Mouse (Mus musculus): ENCODE results near the gene Rft1. TPM values are rescaled to one million over a fixed set of nuclear protein-coding genes. Genes with fewer than 3 reads are reported as not detected.
A peak's percentile ranks its signal among the peaks of the same experiment; 100 is the strongest.

Gene Rft1
- total RNA-seq (2021): 10 to 100 TPM; 12.6 to 12.9 TPM

GRCm38 (mm10) chr14:30653943-30654659, at the start of gene Rft1:
TSS of gene Rft1 (plus strand) at chr14:30654360.
- intact Hi-C loops (cut with DNase I): no loop called here
- DNase-seq (ENCODE audit: low spot score in 2 of 2): peak; percentile 98

GRCm38 (mm10) chr14:30606817-30607216, 47.3 kb upstream of the Rft1 start:
- intact Hi-C loops (cut with DNase I): no loop called here
- DNase-seq (ENCODE audit: low spot score in 2 of 2): no peak

DNA sequence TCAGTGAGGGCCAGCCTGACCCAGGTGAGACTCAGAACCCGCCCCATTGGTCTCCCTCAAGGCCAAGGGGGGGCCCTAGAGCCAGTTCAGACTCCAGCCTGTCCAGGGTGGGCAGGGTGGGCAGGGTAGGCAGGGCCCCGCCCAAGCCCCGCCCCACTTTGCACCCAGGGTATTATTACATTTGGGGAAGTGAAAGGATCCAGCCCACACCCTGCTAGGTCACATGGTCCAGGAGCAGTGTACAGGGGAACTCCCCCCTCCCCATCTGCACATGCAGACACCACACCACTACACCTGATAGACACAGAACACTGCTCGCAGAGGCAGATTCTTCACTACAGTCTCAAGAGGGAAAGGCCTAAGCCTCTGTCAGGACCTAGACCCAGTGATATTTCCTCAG, 46.5 kb upstream of the Rft1 start:
- no peak for DNase-seq (ENCODE audit: low spot score in 2 of 2)
- intact Hi-C loops (cut with DNase I): no loop called here

- DNase-seq (ENCODE audit: low spot score in 2 of 2): no peak
- intact Hi-C loops (cut with DNase I): no loop called here
Measured at GRCm38 (mm10) chr14:30608176-30608575, 46.0 kb upstream of the Rft1 start.

- intact Hi-C loops (cut with DNase I): no loop called here
- DNase-seq (ENCODE audit: low spot score in 2 of 2): no peak
Measured at GRCm38 (mm10) chr14:30609499-30609898, 44.7 kb upstream of the Rft1 start.

- intact Hi-C loops (cut with DNase I): no loop called here
- no peak for DNase-seq (ENCODE audit: low spot score in 2 of 2)
Measured at GRCm38 (mm10) chr14:30610304-30610703, 43.9 kb upstream of the Rft1 start.

GRCm38 (mm10) chr14:30610940-30611339, 43.2 kb upstream of the Rft1 start:
- no peak for DNase-seq (ENCODE audit: low spot score in 2 of 2)
- intact Hi-C loops (cut with DNase I): no loop called here

- peak in 1 of 2 experiments; percentile 50 for DNase-seq (ENCODE audit: low spot score in 2 of 2)
- intact Hi-C loops (cut with DNase I): no loop called here
Measured at GRCm38 (mm10) chr14:30612523-30612922, 41.6 kb upstream of the Rft1 start.

DNA sequence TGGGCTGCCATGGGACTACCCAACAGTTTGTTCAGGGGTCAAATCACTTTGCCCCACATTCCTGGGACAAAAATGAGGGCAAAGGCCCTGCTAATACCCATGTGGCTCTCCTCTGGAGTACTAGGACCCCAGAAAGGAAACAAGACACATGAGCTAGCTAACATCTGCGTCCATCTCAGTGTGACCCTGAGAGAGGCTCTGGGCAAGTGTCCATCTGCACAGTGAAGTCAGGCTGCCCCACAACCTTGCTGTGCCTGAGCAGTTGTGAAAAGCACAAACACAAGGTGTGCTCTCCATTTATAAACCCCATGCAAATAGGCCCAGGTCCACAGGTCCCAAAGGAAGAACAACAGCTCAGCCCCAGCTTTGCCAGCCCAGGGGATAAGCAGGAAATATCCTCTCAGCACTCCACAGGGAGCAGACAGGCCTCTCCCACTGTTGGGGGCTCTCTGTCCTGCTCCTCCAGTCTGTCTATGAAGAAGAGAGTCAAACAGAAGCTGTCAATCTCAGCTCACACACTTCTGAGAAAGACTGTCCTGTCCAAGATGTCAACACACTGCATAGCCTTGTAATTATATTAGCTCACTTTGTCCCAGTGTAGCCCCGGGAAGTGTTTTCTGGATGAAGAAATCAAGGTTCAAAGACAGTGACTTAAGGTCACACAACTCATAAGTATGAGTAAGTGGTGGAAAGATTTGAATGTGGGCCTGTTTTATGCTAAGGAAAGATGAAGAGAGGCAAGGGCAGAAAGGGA, 41.0 kb upstream of the Rft1 start:
- intact Hi-C loops (cut with DNase I): no loop called here
- no peak for DNase-seq (ENCODE audit: low spot score in 2 of 2)

DNA sequence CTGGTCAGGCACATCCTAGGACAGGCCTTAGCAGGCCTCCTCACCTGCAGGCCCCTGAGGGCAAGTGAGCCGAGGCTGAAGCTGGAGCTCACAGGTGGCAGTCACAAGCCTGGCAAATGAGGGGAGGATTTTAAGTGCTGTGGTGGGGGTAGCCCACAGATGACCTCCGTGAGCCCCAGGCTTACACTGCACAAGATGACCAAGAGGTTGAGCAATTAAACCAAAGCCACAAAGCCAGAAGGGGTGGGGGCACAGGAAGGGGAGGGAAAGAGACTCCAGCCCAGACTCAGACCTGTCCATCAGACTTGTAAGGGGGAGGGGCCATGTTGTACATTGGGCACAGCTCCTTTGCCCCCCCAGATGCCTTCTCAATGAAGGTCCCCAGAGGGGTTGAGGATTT, 37.4 kb upstream of the Rft1 start:
- DNase-seq (ENCODE audit: low spot score in 2 of 2): no peak
- intact Hi-C loops (cut with DNase I): no loop called here

DNA sequence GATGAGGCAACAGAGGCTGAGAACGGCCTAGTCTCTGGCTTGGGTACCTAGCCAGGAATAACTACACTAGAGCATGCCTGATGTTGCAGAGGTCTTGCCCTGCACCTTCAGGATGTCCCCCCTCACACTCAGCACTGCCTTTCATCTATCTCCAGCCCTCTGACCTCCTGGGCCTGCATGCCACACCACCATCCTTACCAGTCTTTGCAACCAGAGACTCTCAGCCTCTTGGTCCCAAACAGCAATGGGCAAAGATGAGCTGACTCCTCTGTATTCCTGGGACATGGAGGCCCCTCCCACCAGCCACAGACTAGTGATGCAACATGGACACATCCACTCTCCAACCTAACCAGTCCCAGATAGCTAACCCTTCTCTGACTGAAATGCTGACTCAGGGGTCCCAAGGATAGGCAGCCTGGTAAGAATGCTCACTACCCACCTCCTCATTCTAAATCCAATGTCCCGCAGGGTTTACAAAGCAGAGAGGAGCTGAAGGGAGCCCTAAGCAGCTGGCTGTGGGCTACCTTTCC, 35.3 kb upstream of the Rft1 start:
- intact Hi-C loops (cut with DNase I): no loop called here
- DNase-seq (ENCODE audit: low spot score in 2 of 2): no peak

DNA sequence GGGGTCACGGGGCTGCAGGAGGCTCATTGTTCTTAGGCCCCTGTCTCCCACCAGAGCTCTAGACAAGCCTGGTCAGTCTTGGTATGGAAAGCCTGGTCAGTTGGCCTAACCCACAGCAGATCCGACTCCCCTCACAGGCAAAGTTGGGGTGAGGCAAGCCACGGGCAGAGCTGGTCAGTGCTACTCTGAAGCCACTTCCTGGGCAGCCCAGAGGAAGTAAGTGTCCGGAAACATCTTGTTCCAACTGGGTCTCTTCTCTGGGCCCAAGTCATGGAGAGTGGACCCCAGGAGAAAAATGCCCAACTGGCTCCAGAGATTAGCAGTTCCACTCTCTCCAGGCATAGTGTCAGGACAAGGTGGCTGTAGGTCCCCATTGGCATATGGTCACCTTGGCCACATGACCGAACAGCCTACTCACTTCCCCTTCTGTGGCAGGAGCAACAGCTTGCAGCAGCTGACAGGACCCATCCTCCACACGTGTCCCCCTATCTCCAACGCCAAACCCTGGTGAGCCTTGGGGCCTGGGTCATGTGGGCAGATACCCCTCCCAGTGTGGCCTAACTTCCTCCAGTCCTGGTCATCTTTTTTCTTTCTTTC, 34.1 kb upstream of the Rft1 start:
- intact Hi-C loops (cut with DNase I): no loop called here

DNA sequence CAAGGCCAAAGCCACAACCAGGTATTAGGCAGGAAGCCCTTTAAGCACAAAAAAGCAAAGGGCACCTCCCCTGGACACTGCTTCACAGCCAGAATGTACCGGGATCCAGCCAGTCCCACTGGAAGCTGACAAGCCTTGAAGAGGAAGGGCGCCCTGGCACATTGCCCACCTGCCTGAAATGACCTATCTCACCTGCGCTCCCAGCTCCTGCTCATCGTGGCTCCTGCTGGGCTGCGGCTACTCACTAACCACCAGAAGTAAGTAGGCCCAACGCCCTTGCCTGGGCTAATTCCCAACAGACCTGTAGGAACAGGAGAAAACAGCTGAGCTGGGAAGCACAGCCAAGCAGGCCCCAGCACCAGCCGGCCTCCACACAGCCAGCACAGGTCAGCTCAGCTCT, 32.0 kb upstream of the Rft1 start:
- no peak for DNase-seq (ENCODE audit: low spot score in 2 of 2)
- intact Hi-C loops (cut with DNase I): no loop called here

More for the DNA sequence above, 34.1 kb upstream of the Rft1 start:
- DNase-seq (ENCODE audit: low spot score in 2 of 2): no peak

DNA sequence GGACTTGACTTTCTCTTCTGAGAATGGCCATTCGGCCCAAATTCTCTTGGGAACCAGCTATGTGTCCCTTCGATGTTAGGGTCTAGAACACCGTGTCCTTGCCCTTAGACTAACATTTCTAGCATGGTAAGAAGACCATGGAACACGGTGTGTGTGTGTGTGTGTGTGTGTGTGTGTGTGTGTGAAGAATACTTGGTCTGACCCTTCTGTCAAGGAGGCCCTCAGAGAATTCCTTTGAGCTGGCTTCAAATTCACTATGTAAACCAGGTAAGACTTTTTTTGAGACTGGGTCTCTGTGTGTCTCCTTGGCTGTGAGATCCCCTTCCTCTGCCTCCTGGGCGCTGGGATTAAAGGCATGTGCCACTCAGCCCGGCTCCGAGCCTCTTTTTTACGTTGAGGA, 31.6 kb upstream of the Rft1 start:
- intact Hi-C loops (cut with DNase I): no loop called here
- no peak for DNase-seq (ENCODE audit: low spot score in 2 of 2)

DNA sequence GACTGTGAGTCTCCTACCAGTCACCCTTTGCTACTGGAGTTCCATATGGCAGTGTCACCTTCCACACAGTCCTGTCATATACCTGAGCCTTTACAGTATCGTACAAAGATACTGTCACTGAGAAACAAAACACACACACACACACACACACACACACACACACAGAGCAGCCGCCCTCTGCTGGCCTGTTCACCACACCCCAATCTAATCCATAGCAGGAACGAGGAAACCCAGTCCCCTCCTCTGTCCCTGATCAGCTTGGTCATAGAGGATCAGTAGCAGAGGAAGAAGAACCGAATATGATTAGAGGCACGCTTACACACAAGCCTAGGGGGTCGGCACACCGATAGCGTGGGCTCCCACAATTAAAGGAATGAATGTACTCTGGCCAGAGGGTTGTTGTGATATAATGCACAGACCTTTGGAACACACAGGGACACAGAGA, 29.9 kb upstream of the Rft1 start:
- no peak for DNase-seq (ENCODE audit: low spot score in 2 of 2)
- intact Hi-C loops (cut with DNase I): no loop called here

DNA sequence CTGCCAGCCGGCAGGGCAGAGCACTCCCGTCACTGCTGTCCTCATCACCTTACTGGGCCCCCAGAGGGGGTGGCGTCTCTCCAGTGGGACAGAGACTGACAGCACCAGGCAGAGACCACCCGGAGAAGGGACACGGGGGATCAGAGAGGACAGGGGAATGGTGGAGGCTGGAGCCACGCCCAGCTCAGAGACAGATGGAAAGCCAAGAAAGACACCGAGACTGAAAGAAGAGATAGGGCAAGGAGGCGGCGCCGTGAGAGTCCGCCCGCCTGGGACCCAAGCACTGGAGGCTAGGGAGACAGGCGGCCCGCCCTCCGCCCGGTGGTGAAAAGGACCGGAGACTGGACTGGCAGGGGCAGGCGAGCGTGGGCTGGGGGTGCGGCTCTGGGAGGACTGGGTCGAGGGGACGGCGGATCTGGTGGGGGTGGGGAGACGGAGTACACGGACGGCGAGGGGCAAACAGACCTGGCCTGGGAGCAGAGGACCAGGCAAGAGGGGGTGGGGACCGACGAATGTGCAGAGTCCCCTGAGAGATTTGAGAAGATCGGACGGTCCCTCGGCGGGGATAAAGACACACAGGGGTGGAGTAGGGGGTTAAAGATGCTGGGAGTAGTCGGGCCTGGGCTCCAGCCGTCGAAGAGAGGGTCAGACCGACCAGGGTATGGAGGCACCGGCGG, 28.9 kb upstream of the Rft1 start:
- intact Hi-C loops (cut with DNase I): no loop called here
- no peak for DNase-seq (ENCODE audit: low spot score in 2 of 2)

- intact Hi-C loops (cut with DNase I): no loop called here
- peak; percentile 45 to 47 for DNase-seq (ENCODE audit: low spot score in 2 of 2)
Measured at GRCm38 (mm10) chr14:30625856-30626726, 28.1 kb upstream of the Rft1 start, which contains the start of gene Prkcd. TSS of gene Prkcd (minus strand) at chr14:30626210.

GRCm38 (mm10) chr14:30626756-30627742, 27.1 kb upstream of the Rft1 start:
- no peak for DNase-seq (ENCODE audit: low spot score in 2 of 2)
- intact Hi-C loops (cut with DNase I): no loop called here

Data from left cerebral cortex, postnatal 36 days (tissue).